Mouse (Mus musculus): ENCODE measurements around the gene Cuta. TPM values are rescaled to one million over a fixed set of nuclear protein-coding genes. Genes with fewer than 3 reads are reported as not detected.

The Cuta gene
- polyA plus RNA-seq (2014; fragmentation: Illumina TruSeq; extraction: RNeasy Lipid Tissue Mini Kit (QIAGEN cat#74804); ENCODE audit: low read depth, low replicate concordance), result 17.7 TPM

DNA sequence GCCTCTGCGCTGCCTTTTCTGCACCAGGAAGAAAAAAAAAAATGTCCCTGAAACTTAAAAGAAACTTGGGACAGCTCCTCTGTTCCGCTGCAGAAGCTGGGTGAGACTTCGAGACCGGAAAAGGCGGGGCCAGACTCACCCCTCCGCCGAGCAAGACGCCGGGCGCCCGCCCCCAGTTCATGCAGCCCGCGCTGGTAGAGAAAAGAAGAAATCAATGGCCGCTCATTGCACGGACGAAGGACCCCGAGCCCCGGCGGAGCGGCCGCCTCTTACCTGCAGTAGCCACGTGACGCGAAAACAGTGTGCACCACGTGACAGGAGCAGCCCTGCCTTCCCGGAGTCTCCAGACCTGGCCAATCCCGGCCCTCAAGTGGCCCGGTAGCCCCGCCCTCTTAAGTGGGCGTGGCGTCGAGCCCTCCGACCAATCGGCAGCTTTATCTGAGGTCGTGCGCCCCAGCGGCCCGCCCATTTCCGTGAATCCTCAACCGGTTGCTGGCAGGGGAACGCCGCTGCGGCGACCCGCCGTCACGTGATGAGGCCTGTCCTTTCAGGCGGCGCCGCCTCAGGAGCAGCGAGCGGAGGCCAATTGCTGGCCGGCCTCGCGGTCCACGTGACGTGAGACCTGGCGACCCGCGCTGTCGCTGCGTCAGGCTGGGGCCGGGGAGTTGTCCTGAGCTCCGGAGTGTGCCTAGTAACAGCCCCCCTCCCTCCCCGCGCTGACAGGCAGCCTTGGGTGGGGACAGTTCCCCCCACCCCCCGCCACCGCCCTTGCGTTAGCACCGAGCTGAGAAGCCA, at the start of gene Cuta:
Gene Cuta (minus strand): TSS at position 392 of the 795 bp plus-strand sequence.

DNA sequence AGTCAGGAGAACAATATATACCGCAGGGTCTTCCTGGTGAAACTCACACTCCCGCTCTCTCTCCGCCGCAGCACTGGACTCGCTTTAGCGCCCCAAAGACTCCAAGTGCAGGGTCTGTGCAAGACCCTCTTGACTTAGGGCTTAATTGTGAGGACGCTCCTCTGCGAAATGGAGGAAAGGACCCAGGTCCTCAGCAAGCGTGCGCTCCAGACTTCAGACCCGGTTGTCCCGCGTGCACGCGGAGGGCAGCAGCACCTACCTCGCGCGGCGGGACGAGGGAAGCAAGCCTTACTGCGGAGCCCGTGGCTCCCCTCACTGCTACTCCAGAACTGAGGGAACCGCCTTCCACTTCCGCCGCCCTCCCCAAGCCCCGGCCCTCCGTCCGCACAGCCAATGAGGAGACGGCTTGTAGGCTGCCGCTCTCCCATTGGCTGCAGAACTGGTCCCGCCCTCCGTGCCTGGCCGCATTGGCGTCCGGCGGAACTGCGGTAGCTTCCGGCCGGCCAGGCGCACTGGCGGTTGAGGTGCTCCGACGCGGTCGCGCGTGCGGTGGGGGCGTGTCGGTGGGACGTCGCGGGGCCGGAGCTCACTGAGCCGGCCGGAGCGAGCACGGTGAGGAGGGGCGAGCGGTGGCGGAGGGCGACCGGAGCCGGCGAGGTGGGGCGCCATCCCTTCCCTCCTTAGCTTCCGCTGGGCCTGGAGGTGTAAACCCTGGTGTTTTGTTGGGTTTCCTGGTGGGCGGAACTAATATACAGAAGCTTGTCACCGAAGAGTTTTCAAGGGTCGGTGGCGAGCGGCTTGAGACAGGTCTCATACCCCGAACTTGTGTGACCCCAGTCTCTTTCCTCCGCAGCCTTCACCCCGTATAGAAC, 33.6 kb upstream of the Cuta start, which contains the start of gene Zbtb9:
Gene Zbtb9 (plus strand): TSS at position 465 of the 872 bp plus-strand sequence.

DNA sequence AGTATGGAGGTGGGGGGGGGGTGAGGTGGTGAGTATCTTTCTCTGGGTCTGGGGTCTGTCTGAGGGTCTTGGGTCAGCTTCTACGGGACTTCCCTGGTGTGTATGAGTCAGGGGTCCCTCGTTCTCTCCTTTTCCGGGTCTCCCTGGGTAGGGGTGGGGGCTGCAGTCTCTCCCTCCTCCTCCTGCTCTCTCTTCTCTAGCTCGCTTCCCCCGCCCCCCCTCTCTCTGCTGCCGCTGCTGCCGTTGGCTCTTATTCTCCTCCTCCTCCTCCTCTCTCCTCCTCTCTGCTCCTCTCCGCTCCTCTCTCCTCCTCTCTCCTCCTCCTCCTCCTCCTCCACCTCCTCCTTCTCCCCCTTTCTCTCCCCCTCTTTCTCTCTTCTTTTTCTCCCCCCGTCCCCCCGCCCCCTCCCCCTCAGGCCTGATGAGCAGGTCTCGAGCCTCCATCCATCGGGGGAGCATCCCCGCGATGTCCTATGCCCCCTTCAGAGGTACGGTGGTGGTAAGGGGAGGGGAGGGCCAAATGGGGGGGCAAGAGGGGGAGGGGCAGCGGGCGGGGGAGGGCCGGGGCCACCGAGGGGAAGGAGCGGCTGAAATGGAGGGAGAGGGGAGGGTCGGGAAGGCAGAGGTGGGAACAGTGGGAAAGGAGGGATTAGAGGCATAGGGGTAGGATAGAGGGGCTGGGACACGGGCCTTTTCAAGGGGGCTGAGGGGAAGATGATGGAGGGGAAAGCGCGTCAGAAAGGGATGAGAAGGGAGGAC, 1.8 kb upstream of the Cuta start, which contains the start of gene Syngap1:
Gene Syngap1 (plus strand): TSS at position 223 of the 759 bp plus-strand sequence.

DNA sequence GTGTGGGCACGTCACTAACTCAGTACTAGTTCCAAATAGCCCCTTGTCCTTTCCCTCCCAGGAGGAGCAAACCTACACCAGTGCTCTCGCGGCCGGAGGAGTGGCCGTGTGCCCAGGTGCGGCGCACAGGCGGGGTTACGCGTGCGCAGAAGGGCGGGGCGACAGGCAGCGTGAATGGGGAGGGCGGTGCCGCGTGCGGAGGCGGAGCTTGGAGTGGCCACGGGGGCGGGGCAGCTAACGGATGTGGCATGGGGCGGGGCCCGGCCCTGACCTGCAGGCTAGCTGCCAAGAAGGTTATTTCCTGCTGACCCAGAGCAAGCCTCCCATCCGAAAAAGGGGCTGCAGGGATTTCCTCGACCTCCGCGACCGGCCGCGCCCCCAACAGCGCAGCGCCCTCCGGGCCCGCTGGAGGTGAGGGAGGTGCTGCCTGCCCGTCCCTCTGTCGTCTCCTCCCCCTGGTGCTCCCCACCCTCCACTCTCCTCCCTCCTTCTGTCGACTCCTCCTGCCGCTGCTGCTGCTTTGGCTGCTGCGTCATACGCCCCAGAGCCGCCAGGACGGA, 6.5 kb downstream of the Cuta start, which contains the start of gene Phf1:
Gene Phf1 (plus strand): TSS at position 214 of the 560 bp plus-strand sequence.

DNA sequence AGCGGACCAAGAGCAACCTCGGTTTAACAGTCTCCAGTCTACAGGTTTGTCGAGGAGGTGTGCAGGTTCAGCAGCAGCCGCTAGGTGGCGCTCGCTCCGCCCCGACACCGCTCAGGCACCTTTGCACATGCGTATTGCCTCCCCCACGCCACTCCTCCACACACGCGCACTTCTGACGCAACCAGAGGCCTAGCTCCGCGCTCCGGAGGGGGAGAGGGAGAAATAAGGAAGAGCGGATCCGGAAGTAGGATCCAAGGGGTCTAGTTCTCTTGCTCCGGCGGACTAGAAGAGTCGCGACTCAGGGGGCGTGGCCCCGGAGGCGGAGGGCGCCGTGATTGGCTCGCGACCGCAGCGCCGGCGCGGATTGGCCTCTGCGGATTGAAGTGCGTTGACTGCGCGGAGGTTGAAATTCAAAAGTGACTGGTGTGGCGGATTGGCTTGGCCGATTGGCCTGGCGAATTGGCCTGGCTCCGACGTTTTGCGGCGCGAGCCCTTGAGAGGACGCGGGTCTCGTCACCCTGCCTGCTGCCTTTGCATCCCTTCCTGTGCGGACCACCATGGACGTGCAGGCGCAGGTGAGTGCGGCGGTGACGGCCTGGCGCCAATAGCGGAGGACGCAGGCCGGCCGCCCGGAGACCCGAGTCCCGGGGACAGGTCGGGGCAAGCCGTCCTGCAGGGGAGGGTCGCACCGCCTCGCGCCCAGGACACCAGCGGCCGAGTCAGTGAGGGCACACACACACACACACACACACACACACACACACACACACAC, 22.5 kb downstream of the Cuta start, which contains the start of gene Kifc5b:
Gene Kifc5b (plus strand): TSS at position 381 of the 772 bp plus-strand sequence.

Other genes starting within 250 kb of the Cuta start
- gene Crebrf, start 223.9 kb downstream of the Cuta start, polyA plus RNA-seq (2014; fragmentation: Illumina TruSeq; extraction: RNeasy Lipid Tissue Mini Kit (QIAGEN cat#74804); ENCODE audit: low read depth, low replicate concordance), result 79.0 TPM
- 10.3 TPM for gene Bnip1, start 158.5 kb downstream of the Cuta start, polyA plus RNA-seq (2014; fragmentation: Illumina TruSeq; extraction: RNeasy Lipid Tissue Mini Kit (QIAGEN cat#74804); ENCODE audit: low read depth, low replicate concordance)
- gene Nkx2-5, start 94.6 kb downstream of the Cuta start, polyA plus RNA-seq (2014; fragmentation: Illumina TruSeq; extraction: RNeasy Lipid Tissue Mini Kit (QIAGEN cat#74804); ENCODE audit: low read depth, low replicate concordance), result not detected
- gene Kifc5b, start 22.5 kb downstream of the Cuta start, polyA plus RNA-seq (2014; fragmentation: Illumina TruSeq; extraction: RNeasy Lipid Tissue Mini Kit (QIAGEN cat#74804); ENCODE audit: low read depth, low replicate concordance), result not detected
- gene Phf1, start 6.5 kb downstream of the Cuta start, polyA plus RNA-seq (2014; fragmentation: Illumina TruSeq; extraction: RNeasy Lipid Tissue Mini Kit (QIAGEN cat#74804); ENCODE audit: low read depth, low replicate concordance), result 3.4 TPM
- 0.93 TPM for gene Syngap1, start 1.7 kb upstream of the Cuta start, polyA plus RNA-seq (2014; fragmentation: Illumina TruSeq; extraction: RNeasy Lipid Tissue Mini Kit (QIAGEN cat#74804); ENCODE audit: low read depth, low replicate concordance)
- gene Zbtb9, start 33.6 kb upstream of the Cuta start, polyA plus RNA-seq (2014; fragmentation: Illumina TruSeq; extraction: RNeasy Lipid Tissue Mini Kit (QIAGEN cat#74804); ENCODE audit: low read depth, low replicate concordance), result 10.1 TPM
- 1.7 TPM for gene Bak1, start 89.4 kb upstream of the Cuta start, polyA plus RNA-seq (2014; fragmentation: Illumina TruSeq; extraction: RNeasy Lipid Tissue Mini Kit (QIAGEN cat#74804); ENCODE audit: low read depth, low replicate concordance)
- gene Itpr3, start 117.7 kb upstream of the Cuta start, polyA plus RNA-seq (2014; fragmentation: Illumina TruSeq; extraction: RNeasy Lipid Tissue Mini Kit (QIAGEN cat#74804); ENCODE audit: low read depth, low replicate concordance), result 0.29 TPM
- 23.4 TPM for gene Uqcc2, start 194.3 kb upstream of the Cuta start, polyA plus RNA-seq (2014; fragmentation: Illumina TruSeq; extraction: RNeasy Lipid Tissue Mini Kit (QIAGEN cat#74804); ENCODE audit: low read depth, low replicate concordance)
- 0.23 TPM for gene Ip6k3, start 228.2 kb upstream of the Cuta start, polyA plus RNA-seq (2014; fragmentation: Illumina TruSeq; extraction: RNeasy Lipid Tissue Mini Kit (QIAGEN cat#74804); ENCODE audit: low read depth, low replicate concordance)

Data from adrenal gland, adult 10 weeks (tissue).